Mouse (Mus musculus) cerebellum, adult 2 months (tissue): ENCODE measurements around the gene Kcna7. TPM values are rescaled to one million over a fixed set of nuclear protein-coding genes. Genes with fewer than 3 reads are reported as not detected.
"Not testable (repeated sequence)": the region's sequence is repeated elsewhere in the genome, so short reads cannot be mapped to it uniquely, and the experiment has no call there.

ENCODE experiments used
- DNase-seq, 2 experiments: peaks; one replicate each; pipeline ENCODE4 v3.0.0; 2021
- H3K27ac ChIP-seq: fragments of 200-500 bp; 2 replicates; pipeline ENCODE4 v1.5.1; 2012; ENCODE audit warnings: low read length, control low read depth, inconsistent platforms; ENCODE audit not compliant: insufficient read depth
- H3K27me3 ChIP-seq: fragments of 200-500 bp; 2 replicates; pipeline ENCODE4 v1.6.1; 2012; ENCODE audit warnings: inconsistent platforms, mild to moderate bottlenecking, low read length, moderate library complexity; ENCODE audit not compliant: control insufficient read depth, insufficient read depth
- H3K4me1 ChIP-seq: fragments of 200-500 bp; 2 replicates; pipeline ENCODE4 v1.6.1; 2011; ENCODE audit warnings: low read length; ENCODE audit not compliant: control insufficient read depth, insufficient read depth
- H3K4me3 ChIP-seq: fragments of 200-500 bp; replicated peaks from 2 replicates; pipeline ENCODE3; 2011; ENCODE audit warnings: mild to moderate bottlenecking, low read depth, low read length, control low read depth; ENCODE audit not compliant: insufficient read depth
- CTCF ChIP-seq: fragments of 200-500 bp; IDR thresholded peaks from 2 replicates; pipeline ENCODE4 v1.5.1; 2011; ENCODE audit warnings: low read depth, mild to moderate bottlenecking, control low read depth, low read length, moderate library complexity, borderline replicate concordance; ENCODE audit not compliant: insufficient read depth
- POLR2A ChIP-seq: fragments of 200-500 bp; IDR thresholded peaks from 2 replicates; pipeline ENCODE4 v1.6.1; 2011; ENCODE audit warnings: low read length, control low read depth, borderline replicate concordance; ENCODE audit not compliant: insufficient read depth
- WGBS: fragments of 180-500 bp; shearing (Covaris S2); methylation state at CpG from one replicate; pipeline ENCODE4 v1.1.7; 2018; 5-methylcytosine and 5-hydroxymethylcytosine counted together
- polyA plus RNA-seq: library from polyadenylated mRNA; depleted of rRNA; stranded (reverse); fragments of >200 nt; gene quantifications from 2 replicates; pipeline ENCODE4 v1.2.3, GENCODE M21; 2012

The Kcna7 gene
- polyA plus RNA-seq, 1 experiment, result not detected

DNA sequence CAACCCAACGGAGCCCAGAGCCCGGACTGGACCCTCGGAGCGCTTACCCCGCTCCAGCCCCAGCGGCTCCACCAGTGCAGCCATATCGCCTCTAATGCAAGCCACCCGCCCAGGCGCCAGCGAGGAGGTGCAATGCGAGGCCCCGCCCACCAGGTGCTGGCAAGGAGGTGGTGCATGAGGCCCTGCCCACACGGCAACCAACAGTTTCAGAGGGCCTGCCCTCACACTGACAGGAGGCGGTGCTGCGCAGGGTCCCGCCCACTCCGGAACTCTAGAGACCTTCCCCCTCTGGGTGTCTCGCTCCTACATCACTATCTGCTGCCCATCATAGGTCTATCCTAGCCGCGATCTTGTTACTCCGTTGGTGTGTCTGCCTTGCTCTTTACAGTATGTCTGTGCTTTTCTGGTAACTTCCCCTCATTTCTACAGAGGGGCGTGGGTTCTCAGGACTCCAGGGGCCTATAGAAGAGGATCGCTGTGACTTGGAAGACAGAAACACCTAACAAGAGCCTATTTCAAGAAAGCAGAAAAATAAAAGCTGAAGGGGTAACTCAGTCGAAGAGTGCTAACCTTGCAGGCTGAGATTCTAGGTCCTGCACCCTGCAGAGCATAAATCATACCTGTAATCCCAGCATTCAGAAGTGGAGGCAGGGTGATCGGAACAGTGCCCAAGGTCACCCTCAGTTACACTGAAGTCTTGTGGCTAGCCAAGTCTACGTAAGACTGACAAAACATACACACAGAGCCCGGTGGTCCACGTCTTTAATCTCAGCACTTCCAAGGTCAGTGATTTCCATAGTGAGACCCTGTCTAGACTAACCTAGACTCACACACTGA lies 34.8 kb upstream of the Kcna7 start, which contains the start of gene Lin7b:
Gene Lin7b (minus strand): TSS at position 109 of the 837 bp plus-strand sequence.
- no peak for TF ChIP-seq CTCF
- no peak; the same call in 1 of the 2 replicates for TF ChIP-seq POLR2A
- H3K4me1 ChIP-seq, result peaks cover 12% of the 10 kb centered on the region
- H3K27me3 ChIP-seq, result no peaks in the 10 kb centered on the region
- peak within 1 kb of the TSS; percentile 70 for H3K4me3 ChIP-seq
- H3K27ac ChIP-seq, result peak within 1 kb of the TSS; percentile 12; the same call in 1 of the 2 replicates
- 12% methylated on average over 28 of the region's 28 CpGs for WGBS
- peak; percentile 89 for DNase-seq

DNA sequence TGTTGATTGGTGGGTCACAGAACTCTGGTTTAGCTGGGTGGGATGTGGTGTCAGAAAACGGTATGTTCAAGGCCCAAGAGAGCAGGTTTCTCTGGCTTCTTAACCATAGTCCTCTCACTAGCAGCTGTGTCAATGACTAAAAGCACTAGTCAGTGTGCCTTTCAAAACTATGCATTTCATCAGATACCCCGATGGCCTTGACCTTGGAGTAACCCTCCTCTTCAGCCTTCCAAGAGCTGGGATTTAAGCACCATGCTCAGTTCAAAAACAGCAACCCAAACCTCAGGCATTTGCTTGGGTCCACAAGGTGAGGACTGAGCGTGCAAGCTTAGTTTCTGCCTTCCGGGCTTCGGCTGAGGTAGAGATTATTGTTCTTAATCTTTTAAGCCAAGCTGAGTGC lies 33.1 kb upstream of the Kcna7 start:
- no peak overlapping the region for H3K4me3 ChIP-seq
- H3K27ac ChIP-seq, result no peak overlapping the region
- H3K27me3 ChIP-seq, result no peaks in the 10 kb centered on the region
- WGBS, result 82% methylated on average over 5 of the region's 5 CpGs
- TF ChIP-seq CTCF (no peak), POLR2A (no peak)
- peaks cover 12% of the 10 kb centered on the region for H3K4me1 ChIP-seq
- DNase-seq, result no peak

DNA sequence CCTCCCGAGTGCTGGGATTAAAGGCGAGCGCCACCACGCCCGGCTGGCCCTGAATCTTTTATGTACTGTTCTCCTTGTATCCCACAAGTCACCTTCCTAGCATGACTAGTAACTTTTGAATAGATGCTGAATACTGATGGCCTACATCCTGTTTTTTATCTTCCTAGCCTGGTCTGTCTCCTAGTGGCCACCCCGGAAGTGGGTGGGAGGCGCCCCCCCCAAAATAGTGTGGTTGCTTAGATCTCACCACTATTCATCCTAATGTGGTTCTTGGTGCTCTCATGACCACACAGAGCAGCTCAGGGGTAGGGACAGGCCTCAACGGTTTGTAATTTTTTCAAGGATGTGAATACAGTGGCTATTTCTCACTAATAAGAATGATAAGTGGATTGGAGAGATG lies 30.8 kb upstream of the Kcna7 start:
- Histone ChIP-seq H3K27ac (no peak overlapping the region), H3K4me3 (no peak overlapping the region), H3K27me3 (no peaks in the 10 kb centered on the region), H3K4me1 (no peaks in the 10 kb centered on the region; the same call in 1 of the 2 replicates)
- DNase-seq, result no peak
- 91% methylated on average over 8 of the region's 8 CpGs for WGBS
- no peak for TF ChIP-seq CTCF
- TF ChIP-seq POLR2A, result no peak

DNA sequence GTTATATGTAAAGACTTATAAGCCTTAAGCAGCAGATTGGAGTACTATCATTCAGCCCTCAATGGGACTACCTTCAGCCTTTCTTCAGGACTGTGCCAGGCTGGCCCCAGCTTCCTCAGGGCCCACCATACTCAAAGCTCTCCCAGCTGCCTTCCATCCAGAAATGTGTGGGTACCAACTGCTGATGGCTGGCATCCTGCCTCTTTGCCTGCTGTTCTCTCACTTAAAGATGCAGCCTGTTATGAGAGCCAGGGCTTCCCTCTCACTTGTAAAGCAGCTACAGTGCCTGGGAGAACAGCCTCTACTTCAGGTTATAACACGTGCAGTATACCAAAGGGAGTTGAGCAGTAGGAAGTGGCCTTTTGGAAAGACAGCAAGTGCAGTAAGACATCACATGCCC lies 29.4 kb upstream of the Kcna7 start:
- no peak for TF ChIP-seq POLR2A
- no peaks in the 10 kb centered on the region for H3K27me3 ChIP-seq
- H3K27ac ChIP-seq, result no peak overlapping the region
- no peaks in the 10 kb centered on the region for H3K4me1 ChIP-seq
- DNase-seq, result no peak
- H3K4me3 ChIP-seq, result no peak overlapping the region
- WGBS, result 36% methylated on average over 1 of the region's 1 CpGs

DNA sequence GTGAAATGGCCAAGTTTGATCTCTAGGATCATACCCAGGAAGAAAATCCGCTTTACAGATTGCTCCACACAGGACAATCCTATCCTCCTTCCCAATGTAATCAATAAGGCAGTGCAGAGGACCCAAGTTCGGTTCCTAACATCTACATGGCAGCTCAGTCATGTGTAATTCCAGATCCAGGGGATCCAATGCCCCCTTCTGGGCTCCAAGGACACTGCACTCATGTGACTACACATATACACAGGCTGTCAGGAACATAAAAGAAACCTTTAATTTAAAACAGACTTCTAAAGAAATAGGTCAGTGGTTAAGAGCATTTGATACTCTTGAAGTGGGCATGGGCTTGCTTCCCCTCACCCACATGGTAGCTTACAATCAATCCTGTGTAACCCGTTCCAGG lies 19.4 kb upstream of the Kcna7 start:
- H3K27me3 ChIP-seq, result no peaks in the 10 kb centered on the region
- no peak overlapping the region for H3K27ac ChIP-seq
- H3K4me1 ChIP-seq, result no peaks in the 10 kb centered on the region
- H3K4me3 ChIP-seq, result no peak overlapping the region
- no peak for DNase-seq
- 92% methylated on average over 3 of the region's 3 CpGs for WGBS
- TF ChIP-seq CTCF (peak; percentile 14; the same call in 1 of the 2 replicates), POLR2A (no peak)

DNA sequence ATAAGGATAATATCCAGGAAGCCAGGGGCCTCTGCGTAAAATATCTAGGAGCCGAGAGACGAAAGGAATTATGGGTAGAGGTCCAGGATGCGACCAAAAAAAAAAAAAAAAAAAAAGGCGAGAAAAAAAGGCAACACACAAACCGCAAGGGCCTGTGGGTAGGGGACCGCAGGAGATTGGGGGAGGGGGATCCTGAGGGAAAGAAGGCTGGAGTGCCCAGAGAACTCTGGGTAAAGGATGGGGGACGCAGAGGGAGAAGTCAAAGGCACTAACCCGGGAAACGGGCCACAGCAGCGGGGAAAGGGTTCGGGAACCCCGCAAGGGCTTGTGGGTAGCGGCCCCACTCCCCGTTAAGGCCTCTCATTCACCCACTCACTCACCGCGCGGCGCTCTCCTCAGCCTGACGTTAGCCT lies 10.3 kb upstream of the Kcna7 start:
- H3K4me1 ChIP-seq, result 0 out of 2 replicates have a peak, but pooled peaks cover 2% of the 10 kb centered on the region
- H3K4me3 ChIP-seq, result peak overlapping the region; percentile 71
- TF ChIP-seq POLR2A, result no peak
- no peak for TF ChIP-seq CTCF
- H3K27me3 ChIP-seq, result no peaks in the 10 kb centered on the region
- peak overlapping the region; percentile 45 for H3K27ac ChIP-seq
- DNase-seq, result no peak
- WGBS, result under 1% methylated on average over 20 of the region's 20 CpGs

DNA sequence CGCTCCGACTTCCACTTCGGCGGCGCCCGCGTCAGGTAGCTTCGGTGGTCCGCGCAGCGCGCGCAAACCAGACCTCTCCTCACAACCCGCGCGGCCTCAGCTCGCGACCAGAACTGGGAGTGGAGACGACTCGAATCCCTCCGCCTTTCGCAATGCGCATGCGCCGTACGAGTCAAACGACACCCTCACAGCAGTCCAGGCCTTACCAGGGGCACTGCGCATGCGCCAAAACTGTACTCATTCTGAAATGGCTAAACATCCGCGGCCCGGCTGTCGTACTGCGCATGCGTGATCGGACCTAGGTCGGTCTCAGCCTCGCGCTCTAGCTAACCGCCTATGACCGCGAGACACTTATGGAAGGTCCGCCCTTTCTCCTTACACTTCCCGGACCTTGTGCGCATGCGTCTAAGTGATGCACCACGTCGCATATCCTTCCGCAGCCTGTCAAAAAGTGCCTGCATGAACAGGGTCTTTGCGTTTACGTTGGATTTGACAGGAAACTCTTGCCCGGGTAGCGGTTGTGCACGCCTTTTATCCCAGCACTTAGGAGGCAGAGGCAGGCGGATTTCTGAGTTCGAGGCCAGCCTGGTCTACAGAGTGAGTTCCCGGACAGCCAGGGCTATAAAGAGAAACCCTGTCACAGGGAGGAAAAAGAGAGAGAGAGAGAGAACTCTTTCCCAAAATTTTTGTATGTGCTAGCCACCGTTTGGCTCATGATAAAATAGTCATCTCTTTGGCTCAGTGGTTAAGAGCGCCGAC lies 9.7 kb upstream of the Kcna7 start, which contains the start of gene Snrnp70:
Gene Snrnp70 (minus strand): TSS at position 165 of the 759 bp plus-strand sequence.
- peak; percentile 100 for DNase-seq
- H3K4me3 ChIP-seq, result peak within 1 kb of the TSS; percentile 71
- no peaks in the 10 kb centered on the region for H3K27me3 ChIP-seq
- under 1% methylated on average over 60 of the region's 60 CpGs for whole genome bisulfite sequencing
- peak; percentile 83 for TF ChIP-seq POLR2A
- TF ChIP-seq CTCF, result no peak
- peak within 1 kb of the TSS; percentile 45 for H3K27ac ChIP-seq
- H3K4me1 ChIP-seq, result 0 out of 2 replicates have a peak, but pooled peaks cover 2% of the 10 kb centered on the region

DNA sequence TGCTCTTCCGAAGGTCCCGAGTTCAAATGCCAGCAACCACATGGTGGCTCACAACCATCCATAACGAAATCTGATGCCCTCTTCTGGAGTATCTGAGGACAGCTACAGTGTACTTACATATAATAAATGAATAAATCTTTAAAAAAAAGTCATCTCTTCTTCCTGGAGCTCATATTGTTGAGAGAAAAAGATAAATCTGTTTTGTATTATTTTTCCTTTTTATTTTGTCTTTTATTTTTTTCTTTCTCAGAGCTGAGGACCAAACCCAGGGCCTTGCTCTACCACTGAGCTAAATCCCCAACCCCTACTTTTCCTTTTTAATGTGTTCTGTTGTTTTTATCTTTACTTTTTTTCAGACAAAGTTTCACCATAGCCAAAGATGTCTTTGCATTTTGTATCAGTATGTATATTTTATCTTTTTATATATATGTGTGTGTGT lies 9.1 kb upstream of the Kcna7 start:
- 0 out of 2 replicates have a peak, but pooled peaks have one; percentile 5 for TF ChIP-seq CTCF
- Histone ChIP-seq H3K27ac (peak overlapping the region; percentile 19; the same call in 1 of the 2 replicates), H3K4me3 (peak overlapping the region; percentile 48)
- DNase-seq, H3K4me1 ChIP-seq, H3K27me3 ChIP-seq: not testable (repeated sequence)
- WGBS, result under 1% methylated on average over 3 of the region's 3 CpGs
